Mouse (Mus musculus) G1E (cell line): Measurements from ENCODE around the gene Bmf.

Experiments used
- CTCF ChIP-seq: IDR thresholded peaks from 2 replicates; pipeline ENCODE4 v1.5.1; 2012; ENCODE audit warnings: low read depth, low read length, inconsistent platforms, mixed read lengths
- GATA1 ChIP-seq: IDR thresholded peaks from 2 replicates; pipeline ENCODE4 v1.6.1; 2012; ENCODE audit warnings: borderline replicate concordance, low read length, inconsistent platforms, mixed read lengths
- GATA2 ChIP-seq: IDR thresholded peaks from 2 replicates; pipeline ENCODE4 v1.6.1; 2012; ENCODE audit warnings: low read depth, low read length, inconsistent platforms, borderline replicate concordance
- TAL1 ChIP-seq: conservative IDR thresholded peaks from 2 replicates; pipeline ENCODE4 v1.6.1; 2012; ENCODE audit warnings: low read depth, low read length, inconsistent platforms, mixed read lengths

DNA sequence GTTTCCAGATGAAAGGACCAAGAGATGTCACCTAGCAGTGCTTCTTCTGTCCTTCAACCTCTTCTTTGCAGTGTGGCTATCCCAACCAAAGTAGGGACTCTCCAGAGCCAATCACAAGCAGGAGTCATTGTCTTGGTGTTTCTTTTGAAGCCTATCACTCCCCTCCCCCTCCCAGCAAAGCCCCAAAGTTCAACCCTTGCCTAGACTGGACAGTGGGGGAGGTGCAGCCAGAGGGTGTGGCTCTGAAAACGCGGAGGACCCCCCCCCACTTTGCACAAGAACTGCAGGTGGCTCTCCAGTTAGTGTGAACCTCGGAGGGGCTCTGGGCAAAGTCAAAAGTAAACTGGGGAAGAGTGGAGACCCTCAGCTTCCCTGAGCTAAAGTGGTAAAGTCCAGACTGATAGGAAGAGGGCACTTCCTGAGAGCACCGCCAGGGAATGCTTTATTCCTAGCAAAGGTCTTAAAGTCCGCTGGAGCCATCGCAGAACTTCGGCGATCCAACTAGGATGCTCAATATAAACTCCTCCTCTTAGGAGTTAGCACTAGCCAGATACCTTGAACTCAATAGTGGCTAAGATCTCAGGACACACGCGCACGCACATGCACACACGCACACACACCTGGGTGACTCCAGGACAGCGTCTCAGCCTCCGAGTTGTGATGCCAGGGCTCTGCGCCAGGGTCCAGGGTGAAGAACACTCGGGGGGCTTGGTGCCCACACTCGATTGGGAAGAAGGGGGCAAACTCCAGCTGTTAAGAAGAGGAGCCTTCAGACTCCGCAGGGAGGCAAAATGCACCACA, 866 bp downstream of the Bmf start:
- no peak for TF ChIP-seq CTCF
- no peak for TF ChIP-seq GATA1
- no peak for TF ChIP-seq GATA2
- no peak for TF ChIP-seq TAL1
